Mouse (Mus musculus) cerebellum, adult 9-10 months (tissue): ENCODE results near the gene Meis2.

Source experiments
- DNase-seq: peaks from one replicate; pipeline ENCODE4 v3.0.0; 2022

Meis2 gene

DNA sequence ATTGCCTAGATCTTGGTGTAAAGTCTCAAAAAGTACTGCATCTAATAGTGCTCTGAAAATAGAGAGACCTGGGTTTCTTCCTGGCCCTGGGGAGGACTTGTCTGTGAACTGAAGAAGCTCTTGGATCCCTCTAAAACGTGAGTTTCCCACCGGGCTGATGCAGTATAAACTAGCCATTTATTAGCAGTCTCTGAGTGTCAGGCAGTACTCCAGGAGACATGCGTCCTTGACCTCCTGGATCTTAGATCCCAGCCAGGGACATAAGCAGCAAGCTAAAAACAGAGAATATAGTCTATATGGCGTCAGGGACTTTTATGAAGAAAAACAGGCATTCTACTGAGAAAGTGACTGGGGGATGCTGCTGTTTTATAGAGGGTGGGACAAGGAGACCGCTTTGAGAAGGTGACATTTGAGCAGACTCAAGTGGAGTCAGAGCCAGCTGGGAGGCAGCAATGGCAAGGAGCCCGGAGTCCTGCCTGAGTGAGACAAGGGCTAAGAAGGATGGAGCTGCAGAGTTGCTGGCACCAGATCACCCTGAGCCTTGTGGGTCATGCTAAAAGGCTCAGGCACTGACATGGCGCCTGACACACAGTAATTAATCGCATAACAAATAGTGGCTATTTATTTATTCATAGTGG lies 126.6 kb downstream of the Meis2 start:
- DNase-seq: peak; percentile 5

DNA sequence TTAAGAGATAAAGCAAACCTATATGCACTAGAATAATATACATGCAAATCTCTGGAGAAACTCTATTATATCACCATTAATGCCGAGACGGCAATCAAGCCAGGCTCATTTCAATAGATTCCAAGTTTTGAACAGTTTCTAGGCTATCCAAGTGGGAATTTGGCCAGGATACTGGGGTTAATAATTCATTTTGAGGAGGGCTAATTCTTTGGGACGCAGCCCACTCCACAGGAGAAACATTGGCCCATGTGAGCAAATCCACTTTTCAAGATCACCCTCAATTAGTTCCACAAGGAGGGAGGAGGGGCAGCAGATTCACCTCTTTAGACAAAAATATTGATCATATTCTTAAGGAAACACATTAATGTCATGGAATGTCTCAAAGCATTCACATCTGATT lies 127.3 kb downstream of the Meis2 start:
- no peak for DNase-seq

DNA sequence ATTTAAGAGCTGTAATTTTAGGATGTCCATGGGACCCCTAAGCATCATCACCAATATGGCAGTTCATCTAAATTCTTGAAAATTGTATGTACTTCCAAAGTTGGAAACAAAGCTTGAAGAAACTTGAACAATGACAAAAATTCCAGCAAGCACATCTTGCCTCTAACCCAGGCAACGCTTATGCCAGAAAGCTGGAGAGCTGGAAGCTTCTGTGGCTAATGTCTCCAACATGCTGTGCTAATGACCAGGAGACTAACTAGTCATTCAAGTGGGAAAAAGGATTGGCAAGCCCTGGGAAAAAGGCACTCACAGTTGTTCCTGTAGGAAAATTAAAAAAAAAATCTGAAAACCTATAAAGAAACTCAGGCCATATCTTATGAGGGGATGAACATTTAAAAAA lies 127.7 kb downstream of the Meis2 start:
- DNase-seq: no peak

DNA sequence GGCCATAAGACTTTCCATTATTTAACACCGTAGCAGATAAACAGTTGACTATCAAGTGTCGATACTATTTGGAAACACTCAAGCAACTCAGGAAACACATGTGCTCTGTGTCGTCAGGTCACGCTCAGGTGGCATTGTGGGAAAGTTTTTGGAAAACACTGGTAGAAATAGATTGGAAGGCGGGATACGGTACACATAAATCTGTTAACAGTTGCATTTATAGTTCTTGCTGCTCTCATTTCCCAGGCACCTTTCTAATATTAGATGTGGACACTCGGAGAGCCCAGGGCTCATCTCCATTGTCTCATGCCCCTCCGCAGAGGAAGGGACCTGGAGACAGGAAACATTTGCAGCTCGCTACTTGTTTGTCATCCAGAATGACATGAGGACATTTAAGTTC lies 128.9 kb downstream of the Meis2 start:
- DNase-seq: no peak

DNA sequence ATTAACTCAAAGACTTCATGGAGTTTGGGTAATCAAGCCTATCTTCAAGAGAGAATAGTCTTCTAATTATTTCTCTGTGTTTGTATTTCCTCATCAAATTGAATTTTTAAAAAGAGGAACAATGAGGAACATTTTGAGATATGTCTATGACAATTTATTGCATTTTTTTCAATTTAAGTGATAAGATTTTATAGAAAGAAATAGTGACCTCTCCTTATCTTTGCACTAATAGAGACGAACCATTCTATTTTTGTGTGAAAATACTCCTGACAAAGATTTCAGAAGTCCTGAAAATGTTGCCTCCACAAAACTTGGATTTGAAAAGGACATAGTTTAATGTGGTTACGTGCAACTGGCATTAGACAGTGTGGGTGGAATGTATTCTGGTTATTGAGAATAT lies 131.3 kb downstream of the Meis2 start:
- DNase-seq: no peak

DNA sequence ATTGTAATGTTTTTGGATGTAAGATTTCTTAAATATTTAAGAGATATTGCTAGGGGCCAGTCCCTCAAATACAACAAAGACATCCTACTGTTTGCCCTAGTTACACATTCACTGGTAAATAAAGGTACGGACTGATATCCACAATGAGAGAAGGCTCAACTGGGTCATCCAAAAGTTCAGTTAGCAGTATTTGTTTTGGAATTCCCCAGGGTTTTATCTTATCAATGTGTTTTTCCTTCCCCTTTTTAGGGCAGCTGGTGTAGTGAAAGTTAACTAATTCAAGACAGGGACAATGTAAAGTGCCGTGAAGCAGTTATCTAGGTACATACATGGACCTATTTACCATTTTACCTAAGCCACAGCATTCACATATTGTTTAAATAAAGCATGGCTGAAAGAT lies 132.4 kb downstream of the Meis2 start:
- no peak for DNase-seq

- DNase-seq: no peak
Observed at GRCm38 (mm10) chr2:115925744-115926143, 139.9 kb downstream of the Meis2 start.

GRCm38 (mm10) chr2:115924472-115924871 lies 141.2 kb downstream of the Meis2 start:
- DNase-seq: no peak

DNA sequence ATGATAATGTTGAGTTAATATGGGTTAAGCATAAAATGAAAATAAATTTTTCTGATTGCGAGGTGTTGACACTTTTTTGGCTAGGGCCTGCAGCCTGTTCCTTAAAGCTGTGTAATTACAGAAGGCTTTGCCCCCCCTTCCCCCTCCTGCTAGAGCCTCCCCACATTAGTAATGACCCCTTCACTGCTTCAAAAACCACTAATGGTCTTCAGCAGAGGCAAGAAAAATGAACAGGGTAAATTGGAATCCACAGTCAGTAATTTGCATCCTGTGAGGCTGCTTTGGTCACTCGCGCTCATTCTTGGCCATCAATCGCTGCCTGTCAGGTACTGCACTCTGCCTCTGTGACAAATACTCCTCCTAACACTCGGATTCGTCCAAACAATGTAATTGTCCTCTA lies 142.4 kb downstream of the Meis2 start:
- DNase-seq: no peak

GRCm38 (mm10) chr2:115921687-115922086 lies 144.0 kb downstream of the Meis2 start:
- DNase-seq: no peak

DNA sequence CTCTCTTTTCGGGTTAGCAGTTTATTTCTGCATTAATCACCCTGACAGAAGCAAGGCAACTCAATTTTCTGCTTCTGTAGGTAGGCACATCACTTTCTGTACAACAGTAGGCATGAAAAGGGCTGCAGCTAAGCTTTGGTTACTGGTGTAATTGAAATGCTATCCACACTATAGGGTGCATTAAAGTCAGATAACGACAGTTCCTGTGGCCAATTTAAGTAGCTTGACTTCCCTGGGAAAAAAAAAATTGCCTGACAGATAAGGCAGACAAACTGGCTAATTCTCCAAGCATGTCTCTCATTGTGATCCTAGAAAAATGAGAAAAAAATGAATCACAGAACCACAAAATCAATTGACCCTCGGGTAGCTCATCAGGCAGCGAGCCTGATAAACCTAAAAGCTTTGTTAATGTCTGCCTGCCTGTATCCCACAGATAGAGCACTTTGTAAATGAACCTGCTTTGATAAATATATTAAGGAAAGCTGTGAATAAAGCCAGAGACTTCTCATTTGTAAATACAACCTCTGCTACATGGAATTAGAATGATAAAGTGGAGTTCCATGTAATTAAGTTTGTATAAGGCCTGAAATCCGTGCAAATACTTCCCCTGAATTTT lies 145.2 kb downstream of the Meis2 start:
- DNase-seq: no peak

DNA sequence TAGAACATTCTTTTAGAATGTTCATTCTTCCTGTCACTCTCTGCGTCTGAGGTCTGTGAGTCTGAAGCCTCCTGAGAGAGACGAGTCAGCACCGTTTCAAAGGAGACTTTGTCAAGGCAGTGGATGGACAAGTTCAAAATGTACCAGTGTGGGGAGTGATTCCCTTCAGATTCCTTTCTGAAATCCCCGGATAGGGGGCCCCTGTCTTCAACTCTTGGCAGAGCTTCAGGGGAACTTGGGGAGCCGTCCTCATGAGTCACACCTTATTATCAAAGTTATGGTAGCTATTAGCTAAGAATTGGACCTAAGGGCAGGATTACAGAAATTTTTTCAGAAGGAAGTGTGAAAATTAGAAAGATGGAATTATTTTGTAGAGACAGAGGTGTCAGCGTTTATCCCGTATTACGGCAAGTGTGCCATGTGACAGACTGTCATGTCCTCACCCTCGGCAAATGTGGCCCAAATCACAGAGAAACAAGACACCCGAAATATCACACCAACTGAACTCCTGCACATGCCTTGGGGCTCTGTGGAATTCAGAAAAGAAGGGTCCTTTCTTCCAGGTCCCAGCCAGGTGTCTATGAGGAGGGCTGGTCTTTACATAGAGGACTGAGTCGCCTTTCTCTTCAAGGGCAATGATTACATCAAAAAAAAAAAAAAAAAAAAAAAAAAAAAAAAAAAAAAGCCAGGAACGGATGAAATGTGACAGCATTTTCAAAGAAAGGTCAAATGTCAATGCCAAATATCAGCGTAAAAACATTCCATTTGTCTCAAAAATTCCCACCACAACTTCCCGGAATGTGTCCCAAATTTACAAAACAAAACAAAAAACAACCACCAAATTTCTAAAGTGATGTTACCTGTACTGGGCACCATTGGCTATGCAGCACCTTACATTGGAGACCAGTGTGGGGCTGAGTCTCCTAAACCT lies 146.2 kb downstream of the Meis2 start:
- DNase-seq: no peak

DNA sequence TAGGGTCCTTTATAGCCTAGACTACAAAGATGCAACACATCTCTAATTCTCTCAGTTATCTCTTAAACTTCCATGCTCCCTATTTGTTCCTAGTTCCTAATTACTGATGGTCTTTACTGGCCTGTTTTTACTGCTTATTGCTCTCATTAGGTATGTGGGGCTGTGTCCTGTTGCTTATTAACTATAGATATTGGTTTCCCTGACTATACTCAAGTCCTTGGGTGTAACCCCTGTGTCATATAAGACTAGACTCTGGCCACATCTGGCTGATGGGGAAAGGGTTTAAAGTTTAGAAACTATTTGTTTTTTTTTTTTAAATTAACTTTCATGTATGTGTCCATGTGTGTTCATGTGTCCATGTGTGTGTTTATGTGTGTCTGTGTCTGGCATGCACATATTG lies 147.1 kb downstream of the Meis2 start:
- no peak for DNase-seq

DNA sequence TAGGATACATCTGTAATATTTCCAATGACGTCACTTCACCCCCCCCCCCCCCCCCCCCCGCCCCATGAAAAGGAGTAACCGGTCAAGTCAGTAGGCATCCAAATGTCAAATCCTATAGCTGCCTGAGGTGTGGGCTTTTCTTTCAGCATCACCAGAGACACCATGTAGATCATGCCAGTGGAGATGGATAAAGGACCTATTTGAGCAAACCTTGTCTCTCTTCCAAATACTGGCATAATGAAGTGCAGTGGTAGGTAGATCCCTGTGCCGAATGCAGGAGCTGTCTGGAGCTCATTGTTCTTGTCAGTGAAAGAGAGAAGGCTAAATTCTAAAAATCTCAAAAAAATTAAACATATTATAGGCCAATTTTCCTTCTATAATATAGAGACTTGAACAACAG lies 151.1 kb downstream of the Meis2 start:
- no peak for DNase-seq

- no peak for DNase-seq
Observed at GRCm38 (mm10) chr2:115912948-115913529, 152.6 kb downstream of the Meis2 start.

DNA sequence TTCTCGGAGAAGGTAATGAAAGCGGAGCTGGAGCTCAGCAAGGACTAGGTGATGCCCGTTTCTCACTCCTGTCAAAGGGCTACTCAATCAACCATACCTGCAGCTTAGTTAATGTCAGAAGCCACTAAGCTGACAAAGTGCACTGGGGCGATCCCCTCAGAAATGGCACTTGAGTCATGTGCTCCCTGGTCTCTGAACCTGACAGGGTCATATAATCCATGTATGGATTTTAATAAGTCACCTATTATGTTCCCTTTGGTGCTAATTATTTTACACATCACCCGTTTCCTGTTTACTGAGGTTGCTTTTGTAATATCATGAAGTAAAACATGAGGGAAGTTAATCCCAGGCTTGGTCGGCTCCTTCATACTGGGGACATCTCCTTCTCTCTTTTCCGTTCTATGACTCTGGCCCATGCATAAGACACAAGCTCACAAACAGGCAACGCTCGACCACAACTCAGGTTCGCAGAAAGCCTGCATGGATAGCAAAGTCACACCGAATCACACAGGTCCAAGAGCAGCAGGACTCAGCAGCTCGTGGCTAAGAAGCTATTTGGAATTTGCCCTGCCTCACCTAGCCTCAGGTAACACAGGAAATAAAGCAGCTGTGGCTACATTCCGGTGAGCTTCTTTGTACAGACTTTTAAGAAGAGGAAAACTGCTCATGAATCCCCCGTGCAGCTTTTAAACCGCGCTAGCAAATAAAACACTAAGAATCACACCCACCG lies 153.6 kb downstream of the Meis2 start:
- DNase-seq: no peak

DNA sequence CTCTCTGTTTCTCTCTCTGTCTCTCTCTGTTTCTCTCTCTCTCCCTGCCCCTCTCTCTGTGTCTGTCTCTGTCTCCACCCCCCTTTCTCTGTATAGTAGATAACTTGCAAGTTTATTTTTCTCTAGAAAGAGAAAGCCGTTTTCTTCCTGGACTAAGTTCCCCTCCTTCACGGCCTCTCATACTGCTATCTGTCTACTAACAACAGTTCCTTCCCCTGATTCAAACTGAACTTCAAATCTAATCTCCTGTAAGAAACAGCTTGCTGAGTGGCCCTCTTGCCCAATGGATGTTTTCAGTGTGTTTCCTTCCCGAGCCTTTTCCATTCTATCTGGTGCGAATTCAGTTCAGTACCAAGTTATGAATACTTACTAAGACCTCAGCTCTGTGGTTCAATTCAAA lies 155.4 kb downstream of the Meis2 start:
- no peak for DNase-seq

DNA sequence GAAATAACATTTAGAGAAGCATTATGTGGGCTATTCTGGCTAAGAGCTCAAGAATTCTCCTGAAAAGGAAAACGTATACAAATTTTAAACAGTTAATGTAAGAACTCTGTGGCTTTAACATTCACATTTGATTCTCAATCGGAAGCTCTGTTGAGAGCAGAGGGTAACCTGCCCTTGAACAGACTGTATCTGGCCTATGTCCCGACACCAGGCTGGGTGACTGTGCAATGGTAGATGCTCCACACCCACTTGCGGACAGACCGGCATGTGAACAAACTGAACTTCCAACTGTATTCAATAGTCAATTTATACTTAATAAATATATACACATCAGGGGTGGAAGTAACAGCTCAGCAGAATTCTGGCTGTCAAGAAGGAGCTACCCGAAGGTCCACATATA lies 164.6 kb downstream of the Meis2 start:
- no peak for DNase-seq

DNA sequence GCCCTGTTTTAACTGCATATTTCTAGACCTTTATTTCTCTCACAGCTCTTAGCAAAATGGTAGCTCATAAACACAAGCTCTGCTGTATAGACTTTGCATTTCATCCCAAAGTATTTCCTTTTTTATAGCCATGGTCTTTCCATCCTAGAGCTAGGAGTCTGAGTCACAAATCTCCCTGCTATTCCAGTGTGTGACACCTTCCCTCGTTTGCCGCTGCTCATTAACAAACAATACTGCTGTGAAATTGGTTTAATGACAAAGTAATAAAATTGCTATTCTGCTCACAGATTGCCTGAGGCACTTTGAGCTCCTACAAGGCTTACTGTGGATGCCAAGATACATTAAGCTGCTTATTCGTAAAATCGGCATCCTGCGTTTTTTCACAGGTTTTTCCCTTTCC lies 168.1 kb downstream of the Meis2 start:
- no peak for DNase-seq

DNA sequence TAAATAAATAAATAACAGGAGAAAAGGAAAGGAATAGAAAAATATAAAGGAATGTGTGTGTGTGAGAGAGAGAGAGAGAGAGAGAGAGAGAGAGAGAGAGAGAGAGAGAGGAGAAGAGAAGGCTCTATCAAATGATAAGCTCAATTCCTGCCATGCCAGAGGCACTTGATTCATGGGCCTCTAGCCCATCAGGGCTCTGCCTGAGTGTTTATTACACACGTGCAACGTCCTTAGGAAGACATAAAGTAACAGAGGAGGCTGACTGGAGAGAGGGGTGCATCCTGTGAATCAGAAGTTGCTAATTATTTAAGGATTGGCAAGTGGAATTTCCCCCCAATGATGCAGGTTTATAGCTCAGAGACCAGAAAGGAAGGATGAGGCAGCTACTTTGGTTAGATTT lies 168.6 kb downstream of the Meis2 start:
- DNase-seq: no peak

- DNase-seq: no peak
Observed at GRCm38 (mm10) chr2:115895717-115896116, 169.9 kb downstream of the Meis2 start.

GRCm38 (mm10) chr2:115895256-115895655 lies 170.4 kb downstream of the Meis2 start:
- no peak for DNase-seq

- DNase-seq: no peak
Observed at GRCm38 (mm10) chr2:115893113-115893512, 172.5 kb downstream of the Meis2 start.
